Mouse (Mus musculus) kidney, adult 2 months (tissue): ENCODE results near the gene Lbhd2. TPM values are rescaled to one million over a fixed set of nuclear protein-coding genes. Genes with fewer than 3 reads are reported as not detected.

Source experiments
- DNase-seq: peaks from one replicate; pipeline ENCODE4 v3.0.0; 2021
- H3K27ac ChIP-seq: fragments of 200-500 bp; 2 replicates; pipeline ENCODE4 v1.5.1; 2012; ENCODE audit warnings: low read depth, low read length, control low read depth, inconsistent platforms; ENCODE audit not compliant: insufficient read depth
- H3K27me3 ChIP-seq: fragments of 200-500 bp; replicated peaks from 2 replicates; pipeline ENCODE4 v1.6.1; 2012; ENCODE audit warnings: mild to moderate bottlenecking, moderate library complexity, low read length, inconsistent platforms; ENCODE audit not compliant: control insufficient read depth, insufficient read depth
- H3K36me3 ChIP-seq: fragments of 200-500 bp; 2 replicates; pipeline ENCODE4 v1.6.1; 2012; ENCODE audit warnings: mild to moderate bottlenecking, moderate library complexity, low read length, inconsistent platforms; ENCODE audit not compliant: control insufficient read depth, insufficient read depth
- H3K4me1 ChIP-seq: fragments of 200-500 bp; 2 replicates; pipeline ENCODE4 v1.6.1; 2011; ENCODE audit warnings: low read length; ENCODE audit not compliant: control insufficient read depth, insufficient read depth
- H3K4me3 ChIP-seq: fragments of 200-500 bp; 2 replicates; pipeline ENCODE4 v1.5.1; 2011; ENCODE audit warnings: mild to moderate bottlenecking, low read depth, low read length, control low read depth; ENCODE audit not compliant: insufficient read depth
- CTCF ChIP-seq: fragments of 200-500 bp; conservative IDR thresholded peaks from 2 replicates; pipeline ENCODE4 v1.5.1; 2011; ENCODE audit warnings: low read depth, mild to moderate bottlenecking, control low read depth, low read length, moderate library complexity, mixed read lengths; ENCODE audit not compliant: insufficient read depth, insufficient read length
- POLR2A ChIP-seq: fragments of 200-500 bp; IDR thresholded peaks from one replicate; pipeline ENCODE4 v1.6.1; 2011; ENCODE audit warnings: low read depth, low read length, control low read depth
- WGBS: fragments of 180-500 bp; shearing (Covaris S2); methylation state at CpG from one replicate; pipeline ENCODE4 v1.1.7; 2018; 5-methylcytosine and 5-hydroxymethylcytosine counted together
- polyA plus RNA-seq: library from polyadenylated mRNA; depleted of rRNA; stranded (reverse); fragments of >200 nt; gene quantifications from 2 replicates; pipeline ENCODE4 v1.2.3, GENCODE M21; 2012

Gene Lbhd2
- polyA plus RNA-seq, 1 experiment = 0.13 TPM

DNA sequence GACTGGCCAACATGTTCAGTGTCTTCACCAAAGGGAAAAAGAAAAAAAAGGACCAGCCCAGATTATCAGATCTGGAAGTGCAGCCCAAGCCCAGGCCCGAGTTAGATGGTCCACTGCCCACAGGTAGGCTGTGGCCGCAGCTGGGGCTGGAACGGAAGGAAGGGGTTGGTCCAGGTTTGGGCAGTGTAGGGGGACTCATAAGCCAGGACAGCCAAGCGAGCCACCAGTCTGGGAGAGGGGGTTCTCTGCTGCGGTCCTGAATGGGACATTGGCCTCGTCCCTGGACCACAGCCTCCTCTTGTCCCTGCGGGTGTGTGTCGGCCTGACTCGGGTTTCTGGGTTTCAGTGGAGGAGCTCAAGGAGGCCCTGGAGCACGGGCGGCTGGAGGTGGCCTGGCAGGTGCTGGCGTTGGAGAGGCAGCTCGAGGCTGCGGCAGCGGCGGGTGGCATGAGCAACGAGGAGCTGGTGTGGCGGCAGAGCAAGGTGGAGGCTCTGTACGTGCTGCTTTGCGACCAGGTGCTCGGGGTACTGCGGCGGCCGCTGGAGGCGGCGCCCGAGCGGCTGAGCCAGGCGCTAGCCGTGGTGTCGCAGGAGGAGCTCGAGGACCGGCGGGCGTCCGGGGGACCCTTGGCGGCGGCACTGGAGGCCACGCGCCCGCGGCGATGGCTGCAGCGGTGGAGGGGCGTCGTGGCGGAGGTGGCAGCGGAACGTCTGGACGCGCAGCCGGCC lies 38.7 kb downstream of the Lbhd2 start:
- no peak for TF ChIP-seq POLR2A
- TF ChIP-seq CTCF = no peak
- 13% methylated on average over 52 of the region's 52 CpGs for WGBS
- H3K4me1 ChIP-seq = peaks cover 16% of the 10 kb centered on the region
- no peak for DNase-seq
- no peaks in the 10 kb centered on the region for H3K36me3 ChIP-seq
- peak overlapping the region; percentile 19 for H3K27ac ChIP-seq
- H3K27me3 ChIP-seq = no peaks in the 10 kb centered on the region
- H3K4me3 ChIP-seq = peak overlapping the region; percentile 59

DNA sequence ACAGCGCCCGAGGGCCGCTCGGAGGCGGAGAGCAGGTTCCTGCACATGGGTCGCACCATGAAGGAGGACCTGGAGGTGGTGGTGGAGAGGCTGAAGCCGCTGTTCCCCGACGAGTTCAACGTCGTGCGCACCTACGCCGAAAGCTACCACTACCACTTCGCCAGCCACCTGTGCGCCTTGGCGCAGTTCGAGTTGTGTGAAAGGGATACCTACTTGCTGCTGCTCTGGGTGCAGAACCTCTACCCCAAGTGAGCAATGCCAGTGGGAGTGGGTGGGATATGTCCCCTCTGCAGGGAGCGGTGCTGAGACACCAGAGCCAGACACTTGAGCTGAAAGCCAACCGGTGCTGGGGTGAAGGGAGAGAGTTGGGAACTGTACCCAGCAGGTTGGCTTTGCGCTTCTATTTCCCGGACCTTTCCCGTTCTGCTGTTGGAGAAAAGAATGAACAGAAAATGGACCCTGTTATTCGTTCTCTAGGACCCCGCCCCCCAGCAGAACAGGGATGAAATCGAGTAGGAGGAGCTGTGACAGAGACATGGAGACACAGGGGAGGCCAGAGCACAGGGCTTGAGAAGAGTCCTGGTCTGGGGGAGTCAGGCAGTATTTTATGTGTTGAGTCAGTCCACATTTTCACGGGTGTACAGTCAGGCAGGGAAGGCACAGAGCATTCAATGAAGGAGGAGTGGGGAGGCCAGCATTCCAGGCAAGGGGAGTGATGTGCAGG lies 39.4 kb downstream of the Lbhd2 start:
- H3K27ac ChIP-seq = peak overlapping the region; percentile 51
- peak overlapping the region; percentile 59 for H3K4me3 ChIP-seq
- TF ChIP-seq POLR2A (no peak), CTCF (no peak)
- peaks cover 22% of the 10 kb centered on the region for H3K4me1 ChIP-seq
- no peaks in the 10 kb centered on the region for H3K27me3 ChIP-seq
- H3K36me3 ChIP-seq = no peaks in the 10 kb centered on the region; the same call in 1 of the 2 replicates
- WGBS = 25% methylated on average over 27 of the region's 27 CpGs
- no peak for DNase-seq

DNA sequence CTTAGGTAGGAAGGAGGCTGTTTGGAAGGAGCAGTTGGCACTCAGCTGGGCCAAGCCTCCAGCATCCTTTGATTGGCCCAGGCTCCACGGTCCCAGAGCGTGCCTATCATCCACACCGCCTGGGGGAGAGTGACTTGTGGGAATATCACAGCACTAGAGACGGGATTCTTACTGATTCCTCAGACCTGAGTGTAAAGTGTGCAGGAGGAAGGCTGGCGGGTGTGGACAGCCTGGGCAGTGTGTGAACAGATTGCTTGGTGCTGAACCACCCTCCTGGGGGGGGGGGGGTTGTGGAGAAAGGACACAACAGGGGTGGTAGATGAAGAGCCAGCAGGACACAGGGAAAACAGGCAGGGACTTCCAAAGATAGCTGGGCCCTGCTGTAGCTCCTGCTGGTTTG lies 40.1 kb downstream of the Lbhd2 start:
- Histone ChIP-seq H3K36me3 (no peaks in the 10 kb centered on the region; the same call in 1 of the 2 replicates), H3K27me3 (no peaks in the 10 kb centered on the region), H3K27ac (peak overlapping the region; percentile 51), H3K4me3 (no peak overlapping the region; the same call in 1 of the 2 replicates), H3K4me1 (peaks cover 28% of the 10 kb centered on the region)
- 45% methylated on average over 5 of the region's 5 CpGs for WGBS
- no peak for TF ChIP-seq POLR2A
- TF ChIP-seq CTCF = no peak
- DNase-seq = no peak

DNA sequence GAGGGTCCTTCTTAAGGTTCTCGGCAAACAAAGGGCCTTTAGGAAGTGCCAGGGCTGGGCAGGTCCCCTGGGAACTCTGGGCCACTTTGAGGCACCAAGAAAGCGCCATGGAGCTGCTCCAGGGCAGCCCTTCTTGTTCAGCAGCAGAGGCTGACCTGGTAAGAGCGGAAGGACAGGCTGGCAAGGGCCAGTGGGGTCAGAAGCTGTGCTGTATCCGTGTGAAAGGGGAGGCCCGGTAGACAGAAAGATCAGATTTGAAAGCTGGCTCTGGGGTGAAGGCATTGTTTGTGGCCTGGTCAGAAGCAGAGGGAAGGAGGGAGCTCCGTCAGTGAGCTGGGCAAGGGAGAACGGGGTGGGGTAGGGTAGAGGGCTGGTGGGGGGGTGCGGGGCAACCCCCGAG lies 40.7 kb downstream of the Lbhd2 start:
- Histone ChIP-seq H3K4me1 (peaks cover 30% of the 10 kb centered on the region), H3K4me3 (peak overlapping the region; percentile 4; the same call in 1 of the 2 replicates), H3K27me3 (no peaks in the 10 kb centered on the region), H3K27ac (peak overlapping the region; percentile 51), H3K36me3 (no peaks in the 10 kb centered on the region; the same call in 1 of the 2 replicates)
- TF ChIP-seq POLR2A = no peak
- no peak for TF ChIP-seq CTCF
- whole genome bisulfite sequencing = 46% methylated on average over 9 of the region's 9 CpGs
- no peak for DNase-seq

DNA sequence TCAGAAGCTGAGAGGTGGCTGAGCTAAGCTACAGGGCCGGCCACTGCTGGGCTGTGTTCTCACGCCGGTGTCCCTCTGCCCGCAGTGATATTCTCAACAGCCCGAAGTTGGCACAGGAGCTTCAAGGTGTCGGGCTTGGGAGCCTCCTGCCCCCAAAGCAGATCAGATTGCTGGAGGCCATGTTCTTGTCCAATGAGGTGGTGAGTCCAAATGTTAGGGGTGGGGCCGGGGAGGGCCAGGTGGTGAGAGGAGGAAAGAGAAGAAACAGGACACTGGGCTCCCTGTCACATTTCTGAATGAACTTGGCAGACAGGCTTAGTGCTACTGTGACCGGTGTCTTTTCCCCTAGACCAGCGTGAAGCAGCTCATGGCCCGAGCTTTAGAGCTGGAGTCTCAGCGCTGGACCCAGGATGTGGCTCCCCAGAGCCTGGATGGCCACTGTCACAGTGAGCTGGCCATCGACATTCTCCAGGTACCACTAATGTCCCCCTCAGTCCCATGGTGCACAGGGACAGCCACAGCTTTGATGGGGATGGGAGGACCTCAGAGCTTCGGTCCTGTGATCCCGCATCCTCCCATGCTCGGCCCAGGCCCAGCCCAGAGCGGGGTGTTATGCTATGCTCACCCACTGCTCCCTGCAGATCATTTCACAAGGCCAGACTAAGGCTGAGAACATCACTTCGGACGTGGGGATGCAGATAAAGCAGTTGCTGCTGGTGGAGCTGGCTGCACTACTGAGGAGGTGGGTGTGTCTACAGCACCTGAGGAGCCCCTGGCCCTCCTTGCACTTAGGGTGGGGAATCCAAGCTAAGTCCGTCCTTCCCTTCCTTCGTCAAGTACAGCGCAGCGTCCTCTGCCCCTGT lies 41.5 kb downstream of the Lbhd2 start:
- H3K27me3 ChIP-seq = no peaks in the 10 kb centered on the region
- TF ChIP-seq POLR2A (no peak), CTCF (no peak)

DNA sequence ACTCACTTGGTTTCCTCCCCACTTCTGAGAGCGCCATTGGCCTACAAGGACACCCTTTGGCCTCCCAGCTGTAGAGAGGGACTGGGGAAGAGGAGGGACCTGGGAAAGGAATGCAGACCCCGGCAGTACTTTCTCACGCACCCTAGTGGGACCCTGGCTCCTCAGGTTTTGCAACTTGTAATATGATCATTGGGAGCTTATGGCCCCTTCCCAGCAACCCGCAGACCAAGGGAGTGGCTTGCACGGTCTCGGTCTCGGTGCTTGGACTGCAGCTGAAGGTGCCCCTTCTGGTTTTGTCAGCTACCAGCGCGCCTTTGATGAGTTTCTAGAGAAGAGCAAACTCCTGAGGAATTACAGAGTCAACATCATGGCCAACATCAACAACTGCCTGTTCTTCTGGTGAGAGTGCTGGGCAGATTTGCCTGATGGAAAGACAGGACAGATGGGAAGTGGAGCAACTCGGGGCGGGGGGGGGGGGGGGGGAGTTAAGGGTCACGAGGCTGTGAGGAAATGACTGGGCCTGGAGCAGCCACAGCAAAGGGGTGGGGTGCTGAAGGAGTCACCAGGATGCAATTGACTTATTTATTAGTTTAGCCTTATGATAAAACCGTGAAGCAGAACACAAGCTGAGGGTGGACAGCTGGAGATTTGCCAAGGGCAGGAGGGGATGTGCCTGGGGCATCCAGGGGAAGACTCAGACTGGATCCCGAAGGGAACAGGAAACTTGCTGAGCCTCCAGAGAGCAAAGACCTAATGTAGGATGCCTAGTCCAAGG lies 42.5 kb downstream of the Lbhd2 start:
- Histone ChIP-seq H3K4me1 (peaks cover 30% of the 10 kb centered on the region), H3K36me3 (no peaks in the 10 kb centered on the region; the same call in 1 of the 2 replicates), H3K27me3 (no peaks in the 10 kb centered on the region), H3K4me3 (no peak overlapping the region), H3K27ac (peak overlapping the region; percentile 87)
- WGBS = 31% methylated on average over 14 of the region's 14 CpGs
- TF ChIP-seq CTCF (no peak), POLR2A (no peak)
- peak; percentile 93 for DNase-seq

More for the DNA sequence above, 41.5 kb downstream of the Lbhd2 start:
- Histone ChIP-seq H3K4me3 (no peak overlapping the region; the same call in 1 of the 2 replicates), H3K27ac (peak overlapping the region; percentile 67), H3K4me1 (peaks cover 30% of the 10 kb centered on the region), H3K36me3 (no peaks in the 10 kb centered on the region; the same call in 1 of the 2 replicates)
- WGBS = 49% methylated on average over 22 of the region's 22 CpGs
- DNase-seq = no peak
